Mouse (Mus musculus): ENCODE data around the gene Cabin1. TPM values are rescaled to one million over a fixed set of nuclear protein-coding genes. Genes with fewer than 3 reads are reported as not detected.

The Cabin1 gene
- polyA plus RNA-seq, 1 experiment from 2014 or later, result 34.0 TPM

- no peaks in the 10 kb centered on the region for H3K9me3 ChIP-seq (ENCODE audit: low read length)
- H3K4me3 ChIP-seq (ENCODE audit: low read length), result no peak overlapping the region
- ATAC-seq (ENCODE audit: low FRiP score, low TSS enrichment), result no peak
- H3K4me2 ChIP-seq (replicated peaks; ENCODE audit: low read depth, low read length), result no peak overlapping the region
- H3K4me1 ChIP-seq (ENCODE audit: insufficient read depth, low read length), result no peaks in the 10 kb centered on the region
- no peaks in the 10 kb centered on the region for H3K36me3 ChIP-seq (ENCODE audit: insufficient read depth, low read length)
- H3K27me3 ChIP-seq (ENCODE audit: insufficient read depth, low read length), result no peaks in the 10 kb centered on the region
- H3K27ac ChIP-seq (ENCODE audit: low read length), result no peak overlapping the region
- no peak overlapping the region for H3K9ac ChIP-seq (replicated peaks; ENCODE audit: low read length)
- WGBS, result 84% methylated on average over 8 of the region's 8 CpGs
These were observed 24.1 kb upstream of the Cabin1 start for GRCm38 (mm10) chr10:75788277-75788676.

- H3K9ac ChIP-seq (replicated peaks; ENCODE audit: low read length), result no peak overlapping the region
- no peak overlapping the region for H3K4me2 ChIP-seq (replicated peaks; ENCODE audit: low read depth, low read length)
- no peak overlapping the region for H3K27ac ChIP-seq (ENCODE audit: low read length)
- no peaks in the 10 kb centered on the region for H3K36me3 ChIP-seq (ENCODE audit: insufficient read depth, low read length)
- H3K9me3 ChIP-seq (ENCODE audit: low read length), result no peaks in the 10 kb centered on the region
- no peak for ATAC-seq (ENCODE audit: low FRiP score, low TSS enrichment)
- no peaks in the 10 kb centered on the region for H3K27me3 ChIP-seq (ENCODE audit: insufficient read depth, low read length)
- 0 out of 2 replicates have a peak, but pooled peaks cover 4% of the 10 kb centered on the region for H3K4me1 ChIP-seq (ENCODE audit: insufficient read depth, low read length)
- WGBS, result 71% methylated on average over 1 of the region's 1 CpGs
- H3K4me3 ChIP-seq (ENCODE audit: low read length), result no peak overlapping the region
These were observed 21.3 kb upstream of the Cabin1 start for GRCm38 (mm10) chr10:75785442-75785841.

- peaks cover 3% of the 10 kb centered on the region; the same call in 1 of the 2 replicates for H3K9me3 ChIP-seq (ENCODE audit: low read length)
- peak within 1 kb of the TSS; percentile 78 for H3K4me2 ChIP-seq (replicated peaks; ENCODE audit: low read depth, low read length)
- H3K4me1 ChIP-seq (ENCODE audit: insufficient read depth, low read length), result peaks cover 12% of the 10 kb centered on the region
- ATAC-seq (ENCODE audit: low FRiP score, low TSS enrichment), result peak; percentile 88
- under 1% methylated on average over 28 of the region's 28 CpGs for WGBS
- no peaks in the 10 kb centered on the region for H3K36me3 ChIP-seq (ENCODE audit: insufficient read depth, low read length)
- peak within 1 kb of the TSS; percentile 53 for H3K4me3 ChIP-seq (ENCODE audit: low read length)
- peaks cover 7% of the 10 kb centered on the region; the same call in 1 of the 2 replicates for H3K27me3 ChIP-seq (ENCODE audit: insufficient read depth, low read length)
- H3K9ac ChIP-seq (replicated peaks; ENCODE audit: low read length), result peak within 1 kb of the TSS; percentile 69
- peak within 1 kb of the TSS; percentile 90 for H3K27ac ChIP-seq (ENCODE audit: low read length)
These were observed 16.8 kb upstream of the Cabin1 start, which contains the start of the genes Gm20441 and Gstt3 for GRCm38 (mm10) chr10:75780769-75781578. Gm20441 (minus strand) TSS chr10:75780954. Gstt3 (minus strand) TSS chr10:75781414.

- H3K36me3 ChIP-seq (ENCODE audit: insufficient read depth, low read length), result no peaks in the 10 kb centered on the region
- peaks cover 7% of the 10 kb centered on the region; the same call in 1 of the 2 replicates for H3K27me3 ChIP-seq (ENCODE audit: insufficient read depth, low read length)
- peak; percentile 25; the same call in 1 of the 2 replicates for ATAC-seq (ENCODE audit: low FRiP score, low TSS enrichment)
- peaks cover 12% of the 10 kb centered on the region for H3K4me1 ChIP-seq (ENCODE audit: insufficient read depth, low read length)
- H3K4me2 ChIP-seq (replicated peaks; ENCODE audit: low read depth, low read length), result peak overlapping the region; percentile 78
- H3K9me3 ChIP-seq (ENCODE audit: low read length), result peaks cover 3% of the 10 kb centered on the region; the same call in 1 of the 2 replicates
- WGBS, result 31% methylated on average over 15 of the region's 15 CpGs
- peak overlapping the region; percentile 53 for H3K4me3 ChIP-seq (ENCODE audit: low read length)
- peak overlapping the region; percentile 40 for H3K9ac ChIP-seq (replicated peaks; ENCODE audit: low read length)
- peak overlapping the region; percentile 90 for H3K27ac ChIP-seq (ENCODE audit: low read length)
These were observed 15.3 kb upstream of the Cabin1 start for GRCm38 (mm10) chr10:75779206-75780174.

GRCm38 (mm10) chr10:75777885-75778284 lies 13.7 kb upstream of the Cabin1 start:
- Histone ChIP-seq H3K4me2 (replicated peaks; ENCODE audit: low read depth, low read length) (no peak overlapping the region), H3K27me3 (ENCODE audit: insufficient read depth, low read length) (peaks cover 7% of the 10 kb centered on the region; the same call in 1 of the 2 replicates), H3K4me3 (ENCODE audit: low read length) (no peak overlapping the region), H3K27ac (ENCODE audit: low read length) (no peak overlapping the region), H3K9ac (replicated peaks; ENCODE audit: low read length) (no peak overlapping the region), H3K4me1 (ENCODE audit: insufficient read depth, low read length) (peaks cover 12% of the 10 kb centered on the region), H3K9me3 (ENCODE audit: low read length) (peaks cover 3% of the 10 kb centered on the region; the same call in 1 of the 2 replicates), H3K36me3 (ENCODE audit: insufficient read depth, low read length) (no peaks in the 10 kb centered on the region)
- WGBS, result 76% methylated on average over 2 of the region's 2 CpGs
- no peak for ATAC-seq (ENCODE audit: low FRiP score, low TSS enrichment)

GRCm38 (mm10) chr10:75776562-75776961 lies 12.4 kb upstream of the Cabin1 start:
- no peak overlapping the region for H3K9ac ChIP-seq (replicated peaks; ENCODE audit: low read length)
- WGBS, result 93% methylated on average over 6 of the region's 6 CpGs
- no peaks in the 10 kb centered on the region for H3K36me3 ChIP-seq (ENCODE audit: insufficient read depth, low read length)
- ATAC-seq (ENCODE audit: low FRiP score, low TSS enrichment), result no peak
- no peak overlapping the region for H3K27ac ChIP-seq (ENCODE audit: low read length)
- H3K4me2 ChIP-seq (replicated peaks; ENCODE audit: low read depth, low read length), result no peak overlapping the region
- peaks cover 7% of the 10 kb centered on the region; the same call in 1 of the 2 replicates for H3K27me3 ChIP-seq (ENCODE audit: insufficient read depth, low read length)
- H3K4me3 ChIP-seq (ENCODE audit: low read length), result no peak overlapping the region
- H3K9me3 ChIP-seq (ENCODE audit: low read length), result peaks cover 3% of the 10 kb centered on the region; the same call in 1 of the 2 replicates
- peaks cover 20% of the 10 kb centered on the region for H3K4me1 ChIP-seq (ENCODE audit: insufficient read depth, low read length)

DNA sequence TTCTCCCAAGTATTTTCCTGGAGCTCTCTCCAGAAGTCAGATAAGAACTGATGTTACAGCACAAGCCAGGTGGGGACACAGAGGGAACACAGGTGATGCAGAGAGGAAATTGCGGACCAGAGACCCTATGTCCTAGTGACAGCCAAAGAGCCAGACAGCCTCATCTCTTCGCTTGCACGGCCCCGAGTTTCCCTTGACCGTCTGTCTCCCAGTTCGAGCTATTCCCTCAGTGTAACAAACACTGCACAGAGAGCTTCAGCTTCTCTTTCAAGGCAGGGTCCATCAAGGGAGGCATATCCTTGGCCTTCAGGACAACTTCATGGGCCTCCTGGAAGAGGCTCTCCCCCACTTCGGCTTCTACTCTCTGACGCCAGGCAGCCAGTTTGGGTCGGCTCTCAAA lies 10.4 kb upstream of the Cabin1 start:
- Histone ChIP-seq H3K27me3 (ENCODE audit: insufficient read depth, low read length) (0 out of 2 replicates have a peak, but pooled peaks cover 4% of the 10 kb centered on the region), H3K9ac (replicated peaks; ENCODE audit: low read length) (no peak overlapping the region), H3K27ac (ENCODE audit: low read length) (no peak overlapping the region), H3K36me3 (ENCODE audit: insufficient read depth, low read length) (no peaks in the 10 kb centered on the region), H3K4me2 (replicated peaks; ENCODE audit: low read depth, low read length) (no peak overlapping the region), H3K4me1 (ENCODE audit: insufficient read depth, low read length) (peaks cover 9% of the 10 kb centered on the region), H3K9me3 (ENCODE audit: low read length) (peaks cover 3% of the 10 kb centered on the region; the same call in 1 of the 2 replicates), H3K4me3 (ENCODE audit: low read length) (no peak overlapping the region)
- 82% methylated on average over 9 of the region's 9 CpGs for WGBS
- ATAC-seq (ENCODE audit: low FRiP score, low TSS enrichment), result no peak

- 87% methylated on average over 5 of the region's 5 CpGs for WGBS
- Histone ChIP-seq H3K4me3 (ENCODE audit: low read length) (no peak overlapping the region), H3K9me3 (ENCODE audit: low read length) (peaks cover 3% of the 10 kb centered on the region; the same call in 1 of the 2 replicates), H3K4me2 (replicated peaks; ENCODE audit: low read depth, low read length) (no peak overlapping the region), H3K27me3 (ENCODE audit: insufficient read depth, low read length) (0 out of 2 replicates have a peak, but pooled peaks cover under 1% of the 10 kb centered on the region), H3K27ac (ENCODE audit: low read length) (no peak overlapping the region), H3K4me1 (ENCODE audit: insufficient read depth, low read length) (peaks cover 7% of the 10 kb centered on the region), H3K9ac (replicated peaks; ENCODE audit: low read length) (no peak overlapping the region), H3K36me3 (ENCODE audit: insufficient read depth, low read length) (no peaks in the 10 kb centered on the region)
- no peak for ATAC-seq (ENCODE audit: low FRiP score, low TSS enrichment)
These were observed 10.0 kb upstream of the Cabin1 start for GRCm38 (mm10) chr10:75774102-75774501.
